Mouse (Mus musculus): ENCODE results near the gene Usp19. TPM values are rescaled to one million over a fixed set of nuclear protein-coding genes. Genes with fewer than 3 reads are reported as not detected.

Gene Usp19
- polyA plus RNA-seq, 1 experiment: 102 TPM

GRCm38 (mm10) chr9:108507619-108508434, 17.4 kb downstream of the Usp19 start, which contains the start of gene Qars:
Gene Qars, plus strand, starts transcription at chr9:108507706.
- TF ChIP-seq GATA1 (IDR thresholded peaks at IDR 0.05; ENCODE audit: low read length): no peak

DNA sequence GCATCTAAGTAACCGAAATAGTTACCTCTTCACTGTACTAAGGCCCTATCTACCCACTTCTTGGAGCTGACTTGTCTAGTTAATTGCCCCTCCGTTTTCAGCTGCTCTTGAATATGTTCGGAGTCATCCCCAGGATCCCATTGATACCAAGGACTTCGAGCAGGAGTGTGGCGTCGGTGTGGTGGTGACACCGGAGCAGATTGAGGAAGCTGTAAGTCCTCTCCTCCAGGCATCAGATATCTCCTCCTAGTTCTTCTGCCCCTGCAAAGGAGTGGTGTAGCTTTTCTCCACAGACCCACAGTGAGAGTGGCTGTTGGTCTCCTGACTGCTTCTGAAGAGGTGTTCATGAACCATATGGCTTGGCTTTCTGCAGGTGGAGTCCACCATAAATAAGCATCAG, 18.4 kb downstream of the Usp19 start:
- TF ChIP-seq GATA1 (IDR thresholded peaks at IDR 0.05; ENCODE audit: low read length): no peak

GRCm38 (mm10) chr9:108516380-108517251, 26.2 kb downstream of the Usp19 start, which contains the start of gene Qrich1:
Gene Qrich1, plus strand, starts transcription at chr9:108516806.
- no peak for TF ChIP-seq GATA1 (IDR thresholded peaks at IDR 0.05; ENCODE audit: low read length)

DNA sequence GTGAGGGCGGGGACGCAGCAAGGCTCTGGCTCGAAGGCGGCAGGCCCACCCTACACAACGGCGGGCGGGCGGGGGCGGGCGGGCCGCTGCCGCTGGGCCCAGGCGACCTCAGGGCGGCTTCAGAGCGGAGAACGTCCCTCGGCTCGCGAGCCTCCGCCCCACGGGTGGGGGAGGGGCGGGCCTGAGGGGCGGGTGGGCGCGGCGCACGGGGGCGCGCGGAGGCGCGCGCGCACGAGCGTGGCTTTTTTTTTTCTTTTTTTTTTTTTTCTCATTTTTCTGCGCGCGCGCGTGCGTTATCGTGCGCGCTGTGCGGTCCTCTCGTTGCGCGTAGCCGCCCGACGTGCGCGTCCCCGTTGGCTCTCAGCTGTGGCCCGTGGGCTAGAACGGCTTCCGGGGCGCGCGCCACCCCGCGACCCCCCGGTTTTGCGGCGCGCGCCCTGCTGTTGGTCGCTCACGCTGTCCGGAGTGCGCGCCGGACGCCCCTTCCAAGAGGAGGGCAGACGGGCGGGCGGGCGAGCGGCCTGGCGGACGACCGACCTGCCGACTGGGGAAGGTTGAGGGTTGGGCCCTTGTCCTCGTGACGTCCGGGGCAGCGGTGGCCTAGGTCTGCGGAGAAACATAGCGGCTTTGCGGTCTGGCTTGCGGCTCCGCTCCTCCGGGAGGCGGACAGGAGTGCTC, 27.0 kb downstream of the Usp19 start:
- TF ChIP-seq GATA1 (IDR thresholded peaks at IDR 0.05; ENCODE audit: low read length): no peak

GRCm38 (mm10) chr9:108517931-108518332, 27.5 kb downstream of the Usp19 start:
- no peak for TF ChIP-seq GATA1 (IDR thresholded peaks at IDR 0.05; ENCODE audit: low read length)

DNA sequence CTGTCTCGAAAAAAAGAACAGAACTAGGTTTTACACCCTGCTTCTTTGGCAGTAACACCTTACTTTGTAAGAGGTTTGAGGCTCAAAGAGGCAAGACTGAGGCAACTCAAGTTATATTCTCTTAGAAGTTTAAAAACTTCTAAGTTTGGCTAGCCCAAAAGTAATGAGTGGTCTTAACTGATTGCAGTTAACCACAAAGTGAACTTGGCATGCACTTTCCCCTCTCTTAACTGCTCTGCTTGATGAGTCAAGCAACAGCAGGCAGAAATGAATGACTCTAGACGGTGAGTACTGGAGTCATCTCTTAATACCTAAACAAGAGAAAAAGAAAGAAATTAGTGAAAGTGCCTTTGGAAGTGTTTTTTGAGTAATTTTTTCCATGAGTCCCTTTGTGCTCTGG, 31.2 kb downstream of the Usp19 start:
- no peak for TF ChIP-seq GATA1 (IDR thresholded peaks at IDR 0.05; ENCODE audit: low read length)

DNA sequence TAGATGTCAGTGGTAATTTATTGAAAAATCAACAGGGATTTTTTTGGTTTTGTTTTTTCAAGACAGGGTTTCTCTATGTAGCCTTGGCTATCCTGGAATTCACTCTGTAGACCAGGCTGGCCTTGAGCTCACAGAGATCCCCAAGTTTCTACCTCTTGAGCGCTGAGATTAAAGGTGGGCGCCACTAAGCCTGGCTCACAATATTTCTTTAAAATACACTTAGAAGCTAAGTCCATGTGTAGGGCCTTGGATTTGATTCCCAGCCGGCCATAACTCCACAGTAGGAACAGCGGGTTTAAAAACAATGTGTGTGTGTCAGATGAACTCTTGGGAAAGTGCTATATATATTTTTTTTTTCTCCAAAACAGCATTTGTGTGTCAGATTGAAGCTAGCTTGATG, 32.9 kb downstream of the Usp19 start:
- TF ChIP-seq GATA1 (IDR thresholded peaks at IDR 0.05; ENCODE audit: low read length): no peak

GRCm38 (mm10) chr9:108525400-108525799, 35.0 kb downstream of the Usp19 start:
- no peak for TF ChIP-seq GATA1 (IDR thresholded peaks at IDR 0.05; ENCODE audit: low read length)

GRCm38 (mm10) chr9:108530954-108531353, 40.6 kb downstream of the Usp19 start:
- TF ChIP-seq GATA1 (IDR thresholded peaks at IDR 0.05; ENCODE audit: low read length): no peak

GRCm38 (mm10) chr9:108531496-108531895, 41.1 kb downstream of the Usp19 start:
- no peak for TF ChIP-seq GATA1 (IDR thresholded peaks at IDR 0.05; ENCODE audit: low read length)

DNA sequence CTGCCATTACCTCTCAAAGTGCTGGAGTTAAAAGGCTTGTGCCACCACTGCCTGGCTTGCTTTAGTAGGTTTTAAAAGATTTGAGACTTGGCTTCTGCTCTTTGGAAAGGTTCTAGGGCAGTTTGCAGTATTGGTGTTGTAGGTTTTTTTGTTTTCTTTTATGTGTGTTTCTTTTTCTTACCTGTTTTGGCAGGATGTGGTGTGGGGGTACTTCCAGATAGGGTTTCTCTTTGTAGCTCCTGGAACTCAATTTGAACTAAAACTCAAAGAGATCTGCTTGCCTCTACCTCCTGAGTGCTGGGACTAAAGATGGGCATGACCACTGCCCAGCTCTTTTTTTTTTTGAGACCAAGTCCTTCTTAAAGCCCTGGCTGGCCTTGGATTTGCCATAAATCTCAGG, 50.4 kb downstream of the Usp19 start:
- TF ChIP-seq GATA1 (IDR thresholded peaks at IDR 0.05; ENCODE audit: low read length): no peak

- no peak for TF ChIP-seq GATA1 (IDR thresholded peaks at IDR 0.05; ENCODE audit: low read length)
Measured at GRCm38 (mm10) chr9:108545986-108546385, 55.6 kb downstream of the Usp19 start.

DNA sequence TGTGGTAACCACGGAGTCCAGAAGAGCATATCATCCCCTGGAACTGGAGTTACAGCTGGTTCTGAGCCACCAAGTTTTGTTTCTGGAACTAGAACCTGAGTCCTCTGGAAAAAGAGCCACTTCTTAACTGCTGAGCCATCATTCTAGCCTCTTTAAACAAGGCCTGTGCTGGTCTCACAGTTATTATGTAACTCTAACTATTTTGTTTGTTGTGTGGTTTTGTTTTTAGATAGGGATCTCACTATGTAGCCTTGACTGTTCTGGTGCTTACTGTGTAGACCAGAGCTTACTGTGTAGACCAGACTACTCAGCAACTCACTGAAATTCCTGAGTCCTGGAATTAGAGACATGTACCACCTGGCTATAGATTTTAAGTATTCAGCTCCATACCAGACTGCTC, 56.5 kb downstream of the Usp19 start:
- no peak for TF ChIP-seq GATA1 (IDR thresholded peaks at IDR 0.05; ENCODE audit: low read length)

Other genes starting within 250 kb of the Usp19 start
- 20.0 and 21.9 TPM in 2 replicates for gene Dag1, start 226.6 kb upstream of the Usp19 start, polyA plus RNA-seq (2012)
- gene Nicn1, start 200.2 kb upstream of the Usp19 start, polyA plus RNA-seq (2012): 0.13 and 0.14 TPM in 2 replicates
- gene Amt, start 193.7 kb upstream of the Usp19 start, polyA plus RNA-seq (2012): not detected in 2 replicates
- gene Rhoa, start 184.5 kb upstream of the Usp19 start, polyA plus RNA-seq (2012): 120 and 154 TPM in 2 replicates
- 1.4 and 2.4 TPM in 2 replicates for gene Tcta, start 184.4 kb upstream of the Usp19 start, polyA plus RNA-seq (2012)
- gene Gpx1, start 151.7 kb upstream of the Usp19 start, polyA plus RNA-seq (2012): 350 and 513 TPM in 2 replicates
- 34.7 and 107 TPM in 2 replicates for gene Usp4, start 142.7 kb upstream of the Usp19 start, polyA plus RNA-seq (2012)
- 0.51 and 0.69 TPM in 2 replicates for gene 1700102P08Rik, start 97.8 kb upstream of the Usp19 start, polyA plus RNA-seq (2012)
- not detected in 2 replicates for gene Ccdc36, start 62.1 kb upstream of the Usp19 start, polyA plus RNA-seq (2012)
- not detected in 2 replicates for gene BC048562, start 54.1 kb upstream of the Usp19 start, polyA plus RNA-seq (2012)
- 26.4 and 34.2 TPM in 2 replicates for gene Ccdc71, start 30.1 kb upstream of the Usp19 start, polyA plus RNA-seq (2012)
- gene Klhdc8b, start 29.0 kb upstream of the Usp19 start, polyA plus RNA-seq (2012): 195 and 224 TPM in 2 replicates
- 0.05 and 0.25 TPM in 2 replicates for gene Lamb2, start 10.9 kb upstream of the Usp19 start, polyA plus RNA-seq (2012)
- 35.0 and 132 TPM in 2 replicates for gene Qars, start 17.1 kb downstream of the Usp19 start, polyA plus RNA-seq (2012)
- gene Qrich1, start 26.2 kb downstream of the Usp19 start, polyA plus RNA-seq (2012): 87.8 and 118 TPM in 2 replicates
- gene Impdh2, start 69.7 kb downstream of the Usp19 start, polyA plus RNA-seq (2012): 146 and 164 TPM in 2 replicates
- 17.2 and 26.6 TPM in 2 replicates for gene Ndufaf3, start 76.8 kb downstream of the Usp19 start, polyA plus RNA-seq (2012)
- gene Dalrd3, start 79.3 kb downstream of the Usp19 start, polyA plus RNA-seq (2012): 76.1 and 91.0 TPM in 2 replicates
- gene Wdr6, start 88.1 kb downstream of the Usp19 start, polyA plus RNA-seq (2012): 14.2 and 27.4 TPM in 2 replicates
- gene P4htm, start 107.1 kb downstream of the Usp19 start, polyA plus RNA-seq (2012): 6.3 and 8.0 TPM in 2 replicates
- 126 and 161 TPM in 2 replicates for gene Arih2, start 158.8 kb downstream of the Usp19 start, polyA plus RNA-seq (2012)
- gene Slc25a20, start 171.5 kb downstream of the Usp19 start, polyA plus RNA-seq (2012): 5.0 and 6.0 TPM in 2 replicates
- gene Prkar2a, start 198.7 kb downstream of the Usp19 start, polyA plus RNA-seq (2012): 0.02 TPM in 1 of 2 replicates, not detected in the other

Data from G1E-ER4 (cell line).